Mouse (Mus musculus) spleen, postnatal 36 days (tissue): ENCODE results near the gene Stk11ip.

Source experiments
- DNase-seq, 2 experiments: peaks; one replicate each; pipeline ENCODE4 v3.0.0; 2022; ENCODE audit warnings: low spot score in 2 of 2, mixed read lengths in 1 of 2

Gene Stk11ip

GRCm38 (mm10) chr1:75541496-75541895, 20.2 kb downstream of the Stk11ip start:
- DNase-seq, result no peak

- DNase-seq, result no peak
Measured at GRCm38 (mm10) chr1:75544351-75544750, 23.0 kb downstream of the Stk11ip start.

GRCm38 (mm10) chr1:75545965-75546956, 24.9 kb downstream of the Stk11ip start, which contains the start of gene Slc4a3:
Gene Slc4a3, plus strand, starts transcription at chr1:75546266.
- DNase-seq, result no peak

GRCm38 (mm10) chr1:75547351-75547750, 26.0 kb downstream of the Stk11ip start:
- DNase-seq, result no peak

DNA sequence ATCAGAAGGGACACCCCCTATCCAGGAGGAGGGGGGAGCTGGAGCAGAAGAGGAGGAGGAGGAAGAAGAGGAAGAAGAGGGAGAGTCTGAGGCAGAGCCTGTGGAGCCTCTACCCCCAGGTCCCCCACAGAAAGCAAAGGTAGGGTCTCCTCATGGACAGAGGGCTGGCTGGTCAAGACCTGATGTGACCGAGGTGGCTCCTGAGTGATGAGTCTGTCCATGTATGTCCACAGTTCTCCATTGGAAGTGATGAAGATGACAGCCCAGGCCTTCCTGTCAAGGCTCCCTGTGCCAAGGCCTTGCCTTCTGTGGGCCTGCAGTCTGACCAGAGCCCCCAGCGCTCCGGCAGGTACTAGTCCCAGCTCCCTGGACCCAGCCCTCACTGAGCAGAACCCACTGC, 26.8 kb downstream of the Stk11ip start:
- no peak for DNase-seq

- no peak for DNase-seq
Measured at GRCm38 (mm10) chr1:75548871-75549270, 27.5 kb downstream of the Stk11ip start.

- DNase-seq, result no peak
Measured at GRCm38 (mm10) chr1:75549289-75550279, 28.3 kb downstream of the Stk11ip start.

DNA sequence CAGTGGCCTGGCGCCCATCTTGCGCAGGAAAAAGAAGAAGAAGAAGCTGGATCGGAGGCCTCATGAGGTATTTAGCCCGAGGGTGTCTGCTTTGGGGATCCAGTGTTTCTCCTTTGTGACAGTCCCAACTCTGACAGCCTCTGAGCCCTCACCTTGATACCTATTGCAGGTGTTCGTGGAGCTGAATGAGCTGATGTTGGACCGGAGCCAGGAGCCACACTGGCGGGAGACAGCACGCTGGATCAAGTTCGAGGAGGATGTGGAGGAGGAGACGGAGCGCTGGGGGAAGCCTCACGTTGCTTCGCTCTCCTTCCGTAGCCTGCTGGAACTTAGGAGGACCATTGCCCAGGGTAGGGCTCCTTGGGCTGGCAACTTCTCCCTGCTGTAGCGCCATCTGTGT, 29.3 kb downstream of the Stk11ip start:
- DNase-seq, result no peak

- DNase-seq, result no peak
Measured at GRCm38 (mm10) chr1:75555680-75556079, 34.4 kb downstream of the Stk11ip start.

DNA sequence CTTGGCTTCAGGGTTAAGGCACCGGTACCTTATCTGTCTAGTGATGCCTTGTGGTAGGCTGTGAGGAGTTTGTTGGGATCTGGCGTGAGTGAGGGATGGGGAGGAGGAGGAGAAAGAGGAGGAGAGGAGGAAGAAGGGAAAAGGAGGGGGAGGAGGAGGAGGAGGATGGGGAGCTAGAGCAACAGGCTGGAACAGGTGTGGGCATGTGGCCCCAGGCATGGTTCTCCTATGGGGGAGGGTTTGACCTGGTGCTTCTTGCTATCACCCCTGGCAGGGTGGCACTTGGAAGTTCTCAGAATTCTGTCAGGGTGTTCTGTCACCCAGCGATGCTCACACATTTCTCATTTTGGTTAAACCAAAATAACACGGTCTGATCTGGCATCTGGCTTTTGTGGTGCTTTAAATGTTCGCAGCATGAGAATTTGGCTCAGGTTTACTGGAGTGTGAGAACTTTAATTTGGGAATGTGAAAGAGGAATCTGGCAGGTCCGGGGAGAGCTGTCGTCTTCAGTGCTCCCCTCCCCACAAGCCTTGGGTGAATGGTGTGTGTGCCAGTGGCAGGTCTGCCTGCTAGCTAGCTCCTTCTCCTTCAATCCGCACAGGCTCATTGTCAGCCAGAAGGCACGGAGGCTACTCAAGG, 34.9 kb downstream of the Stk11ip start:
- DNase-seq, result no peak

DNA sequence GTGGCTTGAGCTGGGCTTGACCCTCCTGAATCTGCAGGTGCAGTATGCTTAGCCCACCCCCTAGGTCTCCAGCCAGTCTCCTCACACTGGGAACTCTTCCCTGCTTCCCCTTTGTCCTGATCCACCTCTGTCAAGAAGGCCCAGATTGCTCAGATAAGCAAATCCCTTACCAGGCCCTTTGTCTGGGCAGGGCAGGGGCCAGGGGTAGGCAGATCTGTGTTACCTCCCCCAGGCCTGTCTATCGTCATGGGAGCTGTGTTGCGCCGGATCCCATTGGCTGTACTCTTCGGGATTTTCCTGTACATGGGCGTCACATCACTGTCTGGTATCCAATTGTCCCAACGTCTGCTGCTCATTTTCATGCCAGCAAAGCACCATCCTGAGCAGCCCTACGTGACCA, 35.7 kb downstream of the Stk11ip start:
- DNase-seq, result no peak

DNA sequence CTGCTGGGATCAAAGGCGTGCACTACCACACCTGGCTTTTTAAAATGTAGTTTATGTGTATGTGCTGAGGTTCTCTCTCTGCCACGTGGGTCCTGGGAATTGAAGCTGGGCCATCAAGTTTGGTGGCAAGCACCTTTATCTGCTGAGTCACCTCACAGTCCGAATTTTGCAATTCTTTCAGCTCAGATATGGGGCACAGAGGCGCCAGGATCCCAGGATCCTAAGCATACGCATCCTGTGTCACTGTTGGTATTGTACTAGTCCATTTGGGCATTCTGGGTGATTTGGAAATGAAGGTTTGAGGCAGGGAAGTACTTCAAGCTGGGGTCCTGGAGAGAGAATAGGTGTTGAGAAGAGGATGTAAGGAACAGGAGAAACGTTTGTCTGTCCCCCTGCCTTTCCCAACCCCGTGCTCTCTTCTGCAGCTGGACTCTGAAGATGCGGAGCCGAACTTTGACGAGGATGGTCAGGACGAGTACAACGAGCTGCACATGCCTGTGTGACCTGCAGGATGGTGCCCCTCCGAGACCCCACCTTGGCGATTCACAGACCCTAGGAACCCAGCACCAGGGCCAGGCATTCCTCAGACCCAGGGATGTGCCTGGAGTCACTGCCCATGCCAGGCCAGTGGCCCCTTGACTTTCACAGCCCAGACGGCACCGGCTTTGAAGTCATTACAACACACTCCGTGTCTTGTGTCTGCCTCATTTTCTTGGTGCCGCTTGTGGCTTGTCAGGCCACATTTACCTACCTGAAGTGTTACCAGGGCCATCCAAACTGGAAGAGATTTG, 37.3 kb downstream of the Stk11ip start:
- DNase-seq, result no peak

- peak; percentile 74 for DNase-seq
Measured at GRCm38 (mm10) chr1:75559212-75559925, 38.0 kb downstream of the Stk11ip start.

DNA sequence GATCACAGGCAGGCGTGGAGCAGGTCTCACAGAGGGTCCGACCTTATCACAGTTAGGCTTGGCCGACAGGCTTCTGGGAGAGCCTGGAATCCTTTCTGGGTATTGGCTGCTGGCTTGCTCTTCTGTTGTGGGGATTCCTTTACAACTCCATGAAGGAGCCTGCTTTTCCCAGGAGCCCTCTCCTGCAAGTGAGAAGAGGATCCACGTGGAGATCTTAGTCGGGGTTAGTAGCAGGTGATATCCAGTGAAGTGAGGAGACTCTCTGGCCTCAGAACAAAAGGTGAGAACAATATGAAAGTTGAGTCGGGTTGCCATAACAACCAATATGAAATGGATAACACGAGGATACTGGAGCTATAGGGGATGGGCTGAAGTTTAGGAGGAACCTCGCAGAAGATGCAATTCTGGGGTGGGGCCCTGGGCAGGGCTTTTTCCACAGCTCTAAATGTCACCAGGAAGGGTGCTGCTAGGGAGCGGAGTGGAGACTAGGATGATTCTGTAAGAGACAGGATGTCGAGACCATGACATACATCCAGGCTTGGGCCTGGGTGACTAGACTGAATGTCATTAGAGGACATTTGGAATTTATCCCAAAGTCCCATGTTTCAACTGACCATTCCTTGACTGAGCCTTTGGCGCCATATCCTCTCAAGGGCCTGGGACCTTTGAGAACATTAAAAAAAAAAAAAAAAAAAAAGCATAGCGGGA, 39.0 kb downstream of the Stk11ip start:
- DNase-seq, result no peak

GRCm38 (mm10) chr1:75561221-75561897, 40.0 kb downstream of the Stk11ip start:
- no peak for DNase-seq

- DNase-seq, result no peak
Measured at GRCm38 (mm10) chr1:75561898-75562238, 40.5 kb downstream of the Stk11ip start.

GRCm38 (mm10) chr1:75564102-75564501, 42.8 kb downstream of the Stk11ip start:
- no peak for DNase-seq

DNA sequence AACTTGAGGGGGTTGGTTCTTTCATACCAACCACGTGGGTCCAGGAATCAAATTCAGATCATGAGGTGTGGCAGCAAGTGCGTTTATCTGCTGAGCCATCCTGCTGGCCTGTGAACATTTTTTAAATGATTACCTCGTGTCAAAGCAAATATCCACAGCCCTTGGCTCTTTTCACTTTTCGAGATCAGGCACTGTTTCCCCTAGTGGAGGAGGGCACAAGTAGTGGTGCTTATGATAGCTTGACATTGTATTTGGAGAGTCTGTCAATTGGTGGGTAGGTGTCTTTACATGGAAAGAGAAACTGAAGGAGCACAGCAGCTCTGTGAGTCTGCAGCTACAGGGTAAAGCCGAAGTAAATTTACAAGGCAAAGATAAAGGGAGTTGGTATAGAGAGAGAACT, 43.6 kb downstream of the Stk11ip start:
- peak in 1 of 2 experiments; percentile 25 for DNase-seq

GRCm38 (mm10) chr1:75565616-75566015, 44.3 kb downstream of the Stk11ip start:
- DNase-seq, result peak; percentile 76 to 82
